Comparison of ENCODE assay signal across 8 mouse cellular contexts in the genomic region with DNA sequence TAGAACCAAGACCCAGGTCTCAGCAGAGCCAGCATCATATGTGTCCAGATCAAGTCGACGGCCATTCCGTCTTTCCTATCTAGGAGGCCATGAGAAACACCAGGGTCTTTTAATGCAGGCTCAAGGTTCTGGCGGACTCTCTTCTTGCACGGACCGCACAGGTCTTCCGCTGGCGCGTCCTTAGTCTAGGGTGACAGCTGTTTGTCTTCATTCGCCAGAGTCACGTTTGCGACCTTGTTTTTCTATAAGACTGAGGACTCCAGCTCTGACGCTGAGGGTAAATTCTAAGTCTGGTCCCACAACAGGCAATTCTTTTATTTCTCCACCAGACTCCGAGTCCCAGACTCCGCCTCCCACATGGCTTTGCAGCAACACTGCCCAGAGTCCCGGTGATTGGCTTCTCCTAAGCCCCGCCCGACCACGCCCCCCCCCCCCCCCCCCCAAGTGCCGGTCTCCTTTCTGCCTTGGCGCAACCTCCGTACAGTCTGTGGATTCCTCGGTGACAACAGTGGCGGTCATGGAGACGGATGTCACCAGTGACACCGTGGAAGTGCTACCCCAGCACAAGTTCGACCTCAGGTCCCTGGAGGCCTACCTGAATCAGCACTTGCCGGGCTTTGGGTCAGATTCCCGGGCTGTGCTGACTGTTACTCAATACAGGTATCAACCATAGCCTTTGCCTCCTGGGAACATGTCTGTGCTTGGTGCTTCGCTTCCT. TPM values are rescaled to one million over a fixed set of nuclear protein-coding genes. Genes with fewer than 3 reads are reported as not detected.
DNase-seq lines count a peak whose midpoint lies in the region; ATAC-seq lines count a peak whose summit lies in the region.

A gene (plus strand): TSS at position 134 of the 718 bp plus-strand sequence.

- peak within 1 kb of the TSS; percentile 93 for H3K27ac ChIP-seq in brown adipose tissue, adult 24 weeks (replicated peaks; ENCODE audit: low read depth, low read length)
- H3K27ac ChIP-seq in heart, embryonic 14.5 days (replicated peaks in 1 of 2; ENCODE audit: control insufficient read depth in 1 of 2, insufficient read depth in 1 of 2, low read depth in 2 of 2, low read length in 2 of 2): peak within 1 kb of the TSS; percentile 43 to 67; a peak in 3 of 4 replicates
- peak within 1 kb of the TSS; percentile 58 for H3K27ac ChIP-seq in liver, embryonic 13.5 days
- peak within 1 kb of the TSS; percentile 66; the same call in 1 of the 2 replicates for H3K27ac ChIP-seq in stomach, embryonic 16.5 days (ENCODE audit: low read length)

- H3K9me3 ChIP-seq in heart, embryonic 14.5 days (ENCODE audit: control insufficient read depth, low read length): no peaks in the 10 kb centered on the region
- H3K9me3 ChIP-seq in liver, embryonic 13.5 days (replicated peaks): no peaks in the 10 kb centered on the region
- no peaks in the 10 kb centered on the region for H3K9me3 ChIP-seq in stomach, embryonic 16.5 days (replicated peaks; ENCODE audit: control insufficient read depth, low read length)

- H3K27me3 ChIP-seq in heart, embryonic 14.5 days (ENCODE audit: control insufficient read depth, insufficient read depth, low read length): no peaks in the 10 kb centered on the region
- H3K27me3 ChIP-seq in liver, embryonic 13.5 days: no peaks in the 10 kb centered on the region
- no peaks in the 10 kb centered on the region for H3K27me3 ChIP-seq in stomach, embryonic 16.5 days (ENCODE audit: control insufficient read depth, insufficient read depth, low read length)

- peak within 1 kb of the TSS; percentile 82 for H3K4me3 ChIP-seq in brown adipose tissue, adult 24 weeks (ENCODE audit: insufficient read depth, low read depth, low read length)
- peak within 1 kb of the TSS; percentile 75 to 87 for H3K4me3 ChIP-seq in heart, embryonic 14.5 days (ENCODE audit: control insufficient read depth in 1 of 2, insufficient read depth in 1 of 2, low read depth in 1 of 2, low read length in 2 of 2)
- H3K4me3 ChIP-seq in liver, embryonic 13.5 days (replicated peaks): peak within 1 kb of the TSS; percentile 87
- H3K4me3 ChIP-seq in stomach, embryonic 16.5 days (replicated peaks; ENCODE audit: low read length): peak within 1 kb of the TSS; percentile 100

- peak; percentile 92 for ATAC-seq in heart, embryonic 14.5 days (ENCODE audit: insufficient number of reproducible peaks, insufficient read depth, low FRiP score, low read depth)
- ATAC-seq in liver, embryonic 13.5 days (ENCODE audit: low read depth): peak; percentile 96
- peak; percentile 95 for ATAC-seq in stomach, embryonic 16.5 days (ENCODE audit: insufficient read depth, low FRiP score)

- peak; percentile 91 for DNase-seq in CD4-positive, CD25-positive, alpha-beta regulatory T cell, adult 2 months (ENCODE audit: low read depth, low spot score)
- DNase-seq in fibroblast of lung, adult 2 months (ENCODE audit: low read depth): peak; percentile 94
- peak; percentile 90 for DNase-seq in kidney, postnatal 14 days
- DNase-seq in liver, embryonic 13.5 days: peak; percentile 73
- DNase-seq in neural tube, embryonic 10.5 days (ENCODE audit: extremely low spot score, low spot score): peak; percentile 88

- peaks cover 25% of the 10 kb centered on the region for H3K36me3 ChIP-seq in heart, embryonic 14.5 days (ENCODE audit: control insufficient read depth, insufficient read depth, low read length)
- H3K36me3 ChIP-seq in liver, embryonic 13.5 days: peaks cover 19% of the 10 kb centered on the region
- peaks cover 3% of the 10 kb centered on the region for H3K36me3 ChIP-seq in stomach, embryonic 16.5 days (ENCODE audit: control insufficient read depth, insufficient read depth, low read length)

- H3K9ac ChIP-seq in heart, embryonic 14.5 days (ENCODE audit: low read length): peak within 1 kb of the TSS; percentile 83
- peak within 1 kb of the TSS; percentile 87 for H3K9ac ChIP-seq in liver, embryonic 13.5 days
- peak within 1 kb of the TSS; percentile 95 for H3K9ac ChIP-seq in stomach, embryonic 16.5 days (ENCODE audit: low read length)

- WGBS in heart, embryonic 14.5 days: 0% methylated on average over 28 of the region's 30 CpGs
- under 1% methylated on average over 28 of the region's 30 CpGs for whole genome bisulfite sequencing in liver, embryonic 13.5 days (ENCODE audit: insufficient replicate concordance)
- WGBS in stomach, embryonic 16.5 days: under 1% methylated on average over 30 of the region's 30 CpGs

- H3K4me2 ChIP-seq in heart, embryonic 14.5 days (ENCODE audit: low read length): peak within 1 kb of the TSS; percentile 95
- peak within 1 kb of the TSS; percentile 93 for H3K4me2 ChIP-seq in liver, embryonic 13.5 days
- H3K4me2 ChIP-seq in stomach, embryonic 16.5 days (ENCODE audit: low read depth, low read length): peak within 1 kb of the TSS; percentile 92

- H3K4me1 ChIP-seq in brown adipose tissue, adult 24 weeks (ENCODE audit: control insufficient read depth, insufficient read depth, insufficient read length, low read length): peaks cover 5% of the 10 kb centered on the region; the same call in 1 of the 2 replicates
- H3K4me1 ChIP-seq in heart, embryonic 14.5 days (ENCODE audit: control insufficient read depth in 2 of 2, insufficient read depth in 2 of 2, low read length in 2 of 2): peaks cover 5 to 17% of the 10 kb centered on the region in 2 experiments
- H3K4me1 ChIP-seq in liver, embryonic 13.5 days (replicated peaks): peaks cover 24% of the 10 kb centered on the region
- H3K4me1 ChIP-seq in stomach, embryonic 16.5 days (ENCODE audit: control insufficient read depth, insufficient read depth, low read length): peaks cover 11% of the 10 kb centered on the region

RNA-seq across cellular contexts. Expression of the gene that starts here (rescaled TPM):
- 115 and 150 TPM in 2 replicates for polyA plus RNA-seq in brown adipose tissue, adult 24 weeks (2012; ENCODE audit: insufficient read depth, insufficient read length, missing spikeins)
- polyA plus RNA-seq in heart, embryonic 14.5 days (2014; fragmentation: Nextera tagmentation; extraction: Ambion mirVana): 11.3 and 11.4 TPM in 2 replicates
- 11.3 and 14.2 TPM in 2 replicates for polyA plus RNA-seq in liver, embryonic 13.5 days (2015; fragmentation: Nextera tagmentation; extraction: Ambion mirVana)
- polyA plus RNA-seq in stomach, embryonic 16.5 days (2015; fragmentation: Nextera tagmentation; extraction: Ambion mirVana): 17.5 and 20.1 TPM in 2 replicates

Comparison
In these comparisons a context has a peak if more than half of its experiments do, and no peak if none do; other contexts are left out.
1. Peak in every context shown above with its lines: DNase-seq, ATAC-seq, H3K4me3 ChIP-seq and H3K27ac ChIP-seq.